Mouse (Mus musculus) forebrain, embryonic 14.5 days (tissue): ENCODE measurements at regions not wholly inside any gene's neighbourhood (a gene's known extent, or its start where the extent isn't known, plus 50 kb on each side); places are given as distances from the start of the nearest gene placed in this dataset.

Experiments
- ATAC-seq: fragments of 200-750 bp; cut with Nextera tagmentation; 2 replicates; pipeline ENCODE4 v1.8.0; 2017; ENCODE audit warnings: mild to moderate bottlenecking, moderate library complexity
- DNase-seq: peaks from one replicate; pipeline ENCODE4 v3.0.0-alpha.2; 2015; ENCODE audit warnings: low spot score
- H3K27ac ChIP-seq: fragments of 300-500 bp; sonication (generic); 2 replicates; pipeline ENCODE4 v1.5.1; 2014; ENCODE audit warnings: low read depth, mild to moderate bottlenecking, control low read depth, low read length, moderate library complexity
- H3K27me3 ChIP-seq: fragments of 300-500 bp; sonication (generic); replicated peaks from 2 replicates; pipeline ENCODE4 v1.6.1; 2014; ENCODE audit warnings: low read length, control low read depth, mixed read lengths; ENCODE audit not compliant: control insufficient read depth, insufficient read depth
- H3K36me3 ChIP-seq: fragments of 300-500 bp; sonication (generic); 2 replicates; pipeline ENCODE4 v1.6.1; 2014; ENCODE audit warnings: low read length, control low read depth; ENCODE audit not compliant: control insufficient read depth, insufficient read depth
- H3K4me1 ChIP-seq: fragments of 300-500 bp; sonication (generic); 2 replicates; pipeline ENCODE4 v1.6.1; 2014; ENCODE audit warnings: antibody characterized with exemption, low read length, control low read depth; ENCODE audit not compliant: control insufficient read depth, insufficient read depth
- H3K4me2 ChIP-seq: fragments of 300-500 bp; sonication (generic); 2 replicates; pipeline ENCODE4 v1.6.1; 2014; ENCODE audit warnings: mild to moderate bottlenecking, control low read depth, low read length
- H3K4me3 ChIP-seq: fragments of 300-500 bp; sonication (generic); 2 replicates; pipeline ENCODE4 v1.5.1; 2014; ENCODE audit warnings: low read depth, low read length, control low read depth
- H3K9ac ChIP-seq: fragments of 300-500 bp; sonication (generic); 2 replicates; pipeline ENCODE4 v1.6.1; 2014; ENCODE audit warnings: mild to moderate bottlenecking, low read length, control low read depth, moderate library complexity
- H3K9me3 ChIP-seq: fragments of 300-500 bp; sonication (generic); replicated peaks from 2 replicates; pipeline ENCODE4 v1.6.1; 2016; ENCODE audit warnings: low read length, control low read depth, mixed read lengths; ENCODE audit not compliant: control insufficient read depth
- WGBS: fragments of 180-500 bp; shearing (Covaris S2); extraction: QIAGEN DNeasy Blood & Tissue Kit; methylation state at CpG from one replicate; pipeline ENCODE4 v1.1.7; 2014; 5-methylcytosine and 5-hydroxymethylcytosine counted together

GRCm38 (mm10) chr1:184536311-184537200, 195.9 kb downstream of the Hlx start:
- DNase-seq (no peak), ATAC-seq (no peak)
- Histone ChIP-seq H3K4me3 (no peak overlapping the region), H3K9ac (no peak overlapping the region), H3K4me2 (no peak overlapping the region), H3K9me3 (no peaks in the 10 kb centered on the region), H3K4me1 (no peaks in the 10 kb centered on the region), H3K36me3 (no peaks in the 10 kb centered on the region), H3K27me3 (no peaks in the 10 kb centered on the region), H3K27ac (no peak overlapping the region)
- 85% methylated on average over 11 of the region's 11 CpGs for WGBS

- no peaks in the 10 kb centered on the region for H3K4me1 ChIP-seq
- no peaks in the 10 kb centered on the region for H3K9me3 ChIP-seq
- H3K27ac ChIP-seq, result no peak overlapping the region
- no peaks in the 10 kb centered on the region for H3K27me3 ChIP-seq
- H3K4me2 ChIP-seq, result no peak overlapping the region
- DNase-seq, result no peak
- no peak overlapping the region for H3K4me3 ChIP-seq
- WGBS, result 92% methylated on average over 3 of the region's 3 CpGs
- H3K9ac ChIP-seq, result no peak overlapping the region
- no peaks in the 10 kb centered on the region for H3K36me3 ChIP-seq
- ATAC-seq, result no peak
Measured at GRCm38 (mm10) chr1:184535691-184536090, 196.7 kb downstream of the Hlx start.

GRCm38 (mm10) chr1:184534511-184534910, 197.9 kb downstream of the Hlx start:
- no peak overlapping the region for H3K4me2 ChIP-seq
- H3K36me3 ChIP-seq, result no peaks in the 10 kb centered on the region
- H3K4me3 ChIP-seq, result no peak overlapping the region
- H3K27ac ChIP-seq, result no peak overlapping the region
- WGBS, result 88% methylated on average over 4 of the region's 4 CpGs
- H3K27me3 ChIP-seq, result no peaks in the 10 kb centered on the region
- no peaks in the 10 kb centered on the region for H3K9me3 ChIP-seq
- ATAC-seq (no peak), DNase-seq (no peak)
- H3K4me1 ChIP-seq, result no peaks in the 10 kb centered on the region
- no peak overlapping the region for H3K9ac ChIP-seq

- 79% methylated on average over 5 of the region's 5 CpGs for WGBS
- Histone ChIP-seq H3K27me3 (no peaks in the 10 kb centered on the region), H3K9me3 (no peaks in the 10 kb centered on the region), H3K9ac (no peak overlapping the region), H3K4me3 (no peak overlapping the region), H3K4me1 (no peaks in the 10 kb centered on the region), H3K27ac (no peak overlapping the region), H3K4me2 (no peak overlapping the region), H3K36me3 (no peaks in the 10 kb centered on the region)
- DNase-seq (no peak), ATAC-seq (no peak)
Measured at GRCm38 (mm10) chr1:184533870-184534269, 198.5 kb downstream of the Hlx start.

- DNase-seq (no peak), ATAC-seq (no peak)
- no peak overlapping the region for H3K27ac ChIP-seq
- H3K27me3 ChIP-seq, result no peaks in the 10 kb centered on the region
- H3K9ac ChIP-seq, result no peak overlapping the region
- H3K9me3 ChIP-seq, result no peaks in the 10 kb centered on the region
- H3K4me3 ChIP-seq, result no peak overlapping the region
- no peaks in the 10 kb centered on the region for H3K36me3 ChIP-seq
- H3K4me2 ChIP-seq, result no peak overlapping the region
- 84% methylated on average over 8 of the region's 8 CpGs for WGBS
- no peaks in the 10 kb centered on the region for H3K4me1 ChIP-seq
Measured at GRCm38 (mm10) chr1:184532488-184533055, 199.8 kb downstream of the Hlx start.

GRCm38 (mm10) chr1:184530606-184531320, 201.7 kb downstream of the Hlx start:
- H3K4me2 ChIP-seq, result no peak overlapping the region
- H3K36me3 ChIP-seq, result no peaks in the 10 kb centered on the region
- no peaks in the 10 kb centered on the region for H3K4me1 ChIP-seq
- no peaks in the 10 kb centered on the region for H3K9me3 ChIP-seq
- no peaks in the 10 kb centered on the region for H3K27me3 ChIP-seq
- no peak overlapping the region for H3K4me3 ChIP-seq
- ATAC-seq (no peak), DNase-seq (no peak)
- WGBS, result 69% methylated on average over 3 of the region's 3 CpGs
- H3K27ac ChIP-seq, result no peak overlapping the region
- no peak overlapping the region for H3K9ac ChIP-seq

GRCm38 (mm10) chr1:184525740-184526139, 206.7 kb downstream of the Hlx start:
- Histone ChIP-seq H3K9ac (no peak overlapping the region), H3K4me1 (no peaks in the 10 kb centered on the region), H3K27ac (no peak overlapping the region), H3K36me3 (no peaks in the 10 kb centered on the region), H3K27me3 (no peaks in the 10 kb centered on the region), H3K4me3 (no peak overlapping the region), H3K9me3 (no peaks in the 10 kb centered on the region), H3K4me2 (no peak overlapping the region)
- ATAC-seq (peak; percentile 44; the same call in 1 of the 2 replicates), DNase-seq (peak; percentile 5)
- WGBS, result 37% methylated on average over 4 of the region's 4 CpGs

- Histone ChIP-seq H3K4me2 (no peak overlapping the region), H3K27ac (no peak overlapping the region), H3K9ac (no peak overlapping the region), H3K4me1 (no peaks in the 10 kb centered on the region), H3K27me3 (no peaks in the 10 kb centered on the region), H3K36me3 (no peaks in the 10 kb centered on the region), H3K9me3 (no peaks in the 10 kb centered on the region), H3K4me3 (no peak overlapping the region)
- 90% methylated on average over 5 of the region's 5 CpGs for WGBS
- DNase-seq (no peak), ATAC-seq (no peak)
Measured at GRCm38 (mm10) chr1:184519551-184519950, 212.9 kb downstream of the Hlx start.

GRCm38 (mm10) chr1:184504663-184505062, 227.8 kb downstream of the Hlx start:
- Histone ChIP-seq H3K27ac (no peak overlapping the region), H3K36me3 (no peaks in the 10 kb centered on the region), H3K27me3 (no peaks in the 10 kb centered on the region), H3K4me1 (no peaks in the 10 kb centered on the region), H3K4me3 (no peak overlapping the region), H3K9me3 (no peaks in the 10 kb centered on the region), H3K4me2 (no peak overlapping the region), H3K9ac (no peak overlapping the region)
- no peak for ATAC-seq
- WGBS, result 57% methylated on average over 4 of the region's 4 CpGs
- DNase-seq, result no peak
